Mouse (Mus musculus) midbrain, embryonic 11.5 days (tissue): ENCODE measurements around the gene Six6. TPM values are rescaled to one million over a fixed set of nuclear protein-coding genes. Genes with fewer than 3 reads are reported as not detected.

Experiments used
- ATAC-seq: fragments of 200-750 bp; cut with Nextera tagmentation; 2 replicates; pipeline ENCODE4 v1.8.0; 2017; ENCODE audit warnings: moderate TSS enrichment, moderate library complexity; ENCODE audit not compliant: low FRiP score
- DNase-seq: peaks from one replicate; pipeline ENCODE4 v3.0.0; 2015; ENCODE audit warnings: low spot score; ENCODE audit errors: missing footprints
- H3K27ac ChIP-seq: fragments of 300-500 bp; sonication (generic); 2 replicates; pipeline ENCODE4 v1.5.1; 2014; ENCODE audit warnings: low read depth, low read length
- H3K27me3 ChIP-seq: fragments of 300-500 bp; sonication (generic); 2 replicates; pipeline ENCODE4 v1.6.1; 2014; ENCODE audit warnings: mild to moderate bottlenecking, low read length, moderate library complexity, mixed read lengths; ENCODE audit not compliant: control insufficient read depth, insufficient read depth
- H3K36me3 ChIP-seq: fragments of 300-500 bp; sonication (generic); 2 replicates; pipeline ENCODE4 v1.6.1; 2014; ENCODE audit warnings: mild to moderate bottlenecking, low read length, moderate library complexity, mixed read lengths; ENCODE audit not compliant: control insufficient read depth, insufficient read depth
- H3K4me1 ChIP-seq: fragments of 300-500 bp; sonication (generic); 2 replicates; pipeline ENCODE4 v1.6.1; 2014; ENCODE audit warnings: low read length; ENCODE audit not compliant: control insufficient read depth, insufficient read depth
- H3K4me2 ChIP-seq: fragments of 300-500 bp; sonication (generic); 2 replicates; pipeline ENCODE4 v1.6.1; 2014; ENCODE audit warnings: mild to moderate bottlenecking, moderate library complexity
- H3K4me3 ChIP-seq: fragments of 300-500 bp; sonication (generic); 2 replicates; pipeline ENCODE4 v1.5.1; 2014; ENCODE audit warnings: low read depth, low read length
- H3K9ac ChIP-seq: fragments of 300-500 bp; sonication (generic); 2 replicates; pipeline ENCODE4 v1.6.1; 2014; ENCODE audit warnings: low read length
- H3K9me3 ChIP-seq: fragments of 300-500 bp; sonication (generic); 2 replicates; pipeline ENCODE4 v1.6.1; 2016; ENCODE audit warnings: low read length; ENCODE audit not compliant: control insufficient read depth
- WGBS: fragments of 180-500 bp; shearing (Covaris S2); extraction: QIAGEN DNeasy Blood & Tissue Kit; methylation state at CpG from one replicate; pipeline ENCODE4 v1.1.7; 2014; 5-methylcytosine and 5-hydroxymethylcytosine counted together
- polyA plus RNA-seq: library from polyadenylated mRNA; unstranded; fragments of >200 nt; fragmentation: Nextera tagmentation; extraction: Ambion mirVana; gene quantifications from 2 replicates; pipeline ENCODE4 v1.2.1, GENCODE M21; 2014

The Six6 gene
- polyA plus RNA-seq, 1 experiment from 2014 or later = 0.03 TPM

DNA sequence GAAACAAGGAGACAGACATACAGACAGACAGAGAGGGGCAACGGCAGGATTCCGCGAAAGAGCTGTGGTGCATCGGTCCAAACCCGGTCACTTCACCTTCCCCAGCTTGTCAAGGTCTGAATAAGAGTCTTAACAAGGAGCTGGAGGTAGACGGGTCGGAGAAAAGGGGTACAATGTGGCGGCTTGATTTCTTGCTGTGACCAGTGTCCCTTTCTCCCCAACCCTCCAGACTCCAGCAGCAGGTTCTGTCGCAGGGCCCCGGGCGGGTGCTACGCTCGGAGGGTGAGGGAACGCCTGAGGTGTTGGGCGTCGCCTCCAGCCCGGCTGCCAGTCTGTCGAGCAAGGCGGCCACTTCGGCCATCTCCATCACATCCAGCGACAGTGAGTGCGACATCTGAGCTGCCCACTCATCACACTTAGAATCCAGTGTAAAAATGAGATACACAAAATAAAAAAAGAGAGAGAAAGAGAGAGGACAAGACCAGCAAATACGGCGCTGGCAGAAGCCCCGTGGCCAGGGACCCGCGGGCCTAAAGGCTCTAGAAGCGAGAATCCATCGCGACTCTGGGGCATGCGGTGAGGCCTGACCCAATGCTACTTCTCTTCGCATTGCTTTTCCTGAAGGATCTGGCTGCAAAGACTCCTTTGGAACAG lies 1.8 kb downstream of the Six6 start:
- no peaks in the 10 kb centered on the region for H3K9me3 ChIP-seq
- H3K4me1 ChIP-seq = peaks cover 19% of the 10 kb centered on the region

DNA sequence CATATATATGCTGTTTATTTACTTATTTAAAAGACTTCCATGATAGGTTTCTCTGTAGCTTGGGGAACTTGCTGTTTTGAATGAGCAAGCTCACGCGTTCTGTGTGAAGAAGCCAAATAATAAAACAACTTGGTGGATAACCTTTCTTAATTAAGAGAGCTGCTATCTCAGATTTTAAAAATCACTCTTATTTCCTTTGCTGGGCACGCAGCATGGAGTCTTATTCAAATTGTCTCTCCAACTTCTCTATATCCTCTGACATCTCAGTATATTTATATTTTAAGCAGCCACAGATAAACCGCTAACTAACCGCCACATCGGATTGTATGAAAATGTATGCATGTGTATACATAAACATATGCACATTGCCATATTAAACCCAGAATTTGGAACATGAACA lies 2.5 kb downstream of the Six6 start:
- H3K4me3 ChIP-seq = no peak overlapping the region
- no peak overlapping the region for H3K4me2 ChIP-seq
- ATAC-seq (no peak), DNase-seq (peak; percentile 95)
- no peak overlapping the region for H3K9ac ChIP-seq
- WGBS = 13% methylated on average over 6 of the region's 6 CpGs
- no peaks in the 10 kb centered on the region for H3K36me3 ChIP-seq
- H3K27ac ChIP-seq = no peak overlapping the region
- peaks cover 19% of the 10 kb centered on the region for H3K4me1 ChIP-seq
- H3K9me3 ChIP-seq = no peaks in the 10 kb centered on the region
- peaks cover 90% of the 10 kb centered on the region for H3K27me3 ChIP-seq

More for the DNA sequence above, 1.8 kb downstream of the Six6 start:
- Histone ChIP-seq H3K36me3 (no peaks in the 10 kb centered on the region), H3K27me3 (peaks cover 90% of the 10 kb centered on the region), H3K27ac (no peak overlapping the region), H3K9ac (no peak overlapping the region), H3K4me2 (no peak overlapping the region), H3K4me3 (no peak overlapping the region)
- ATAC-seq (no peak), DNase-seq (no peak)
- under 1% methylated on average over 32 of the region's 32 CpGs for WGBS

DNA sequence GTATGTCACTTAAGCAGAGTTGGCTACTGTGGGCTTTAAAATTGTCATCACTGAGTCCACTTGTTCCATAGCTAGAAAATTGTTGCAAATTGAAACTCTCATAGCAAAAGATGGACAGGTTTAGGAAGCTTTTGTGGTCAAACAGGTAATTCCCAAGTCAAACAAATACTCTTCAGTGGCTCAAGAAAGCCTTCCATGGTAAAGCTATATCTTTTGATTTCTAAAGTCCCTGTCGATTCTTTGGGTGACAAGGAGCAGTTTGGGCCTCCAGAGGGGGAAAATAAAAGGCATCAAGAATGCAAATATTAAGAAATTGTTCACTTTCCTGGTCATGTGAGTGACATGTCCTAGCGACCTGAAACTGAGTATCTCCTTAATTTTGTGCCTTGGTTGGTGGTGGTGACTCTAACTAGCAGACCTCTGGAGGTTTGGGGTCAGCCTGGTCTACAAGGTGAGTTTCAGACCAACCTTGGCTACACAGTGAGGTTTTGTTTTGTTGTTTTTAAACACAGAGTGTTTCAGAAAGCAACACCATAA lies 4.0 kb downstream of the Six6 start:
- WGBS = 9% methylated on average over 2 of the region's 2 CpGs
- Histone ChIP-seq H3K27me3 (peaks cover 90% of the 10 kb centered on the region), H3K36me3 (no peaks in the 10 kb centered on the region), H3K9me3 (no peaks in the 10 kb centered on the region), H3K4me2 (no peak overlapping the region), H3K27ac (no peak overlapping the region), H3K4me1 (peaks cover 19% of the 10 kb centered on the region), H3K4me3 (no peak overlapping the region), H3K9ac (no peak overlapping the region)
- ATAC-seq (no peak), DNase-seq (peak; percentile 92)

DNA sequence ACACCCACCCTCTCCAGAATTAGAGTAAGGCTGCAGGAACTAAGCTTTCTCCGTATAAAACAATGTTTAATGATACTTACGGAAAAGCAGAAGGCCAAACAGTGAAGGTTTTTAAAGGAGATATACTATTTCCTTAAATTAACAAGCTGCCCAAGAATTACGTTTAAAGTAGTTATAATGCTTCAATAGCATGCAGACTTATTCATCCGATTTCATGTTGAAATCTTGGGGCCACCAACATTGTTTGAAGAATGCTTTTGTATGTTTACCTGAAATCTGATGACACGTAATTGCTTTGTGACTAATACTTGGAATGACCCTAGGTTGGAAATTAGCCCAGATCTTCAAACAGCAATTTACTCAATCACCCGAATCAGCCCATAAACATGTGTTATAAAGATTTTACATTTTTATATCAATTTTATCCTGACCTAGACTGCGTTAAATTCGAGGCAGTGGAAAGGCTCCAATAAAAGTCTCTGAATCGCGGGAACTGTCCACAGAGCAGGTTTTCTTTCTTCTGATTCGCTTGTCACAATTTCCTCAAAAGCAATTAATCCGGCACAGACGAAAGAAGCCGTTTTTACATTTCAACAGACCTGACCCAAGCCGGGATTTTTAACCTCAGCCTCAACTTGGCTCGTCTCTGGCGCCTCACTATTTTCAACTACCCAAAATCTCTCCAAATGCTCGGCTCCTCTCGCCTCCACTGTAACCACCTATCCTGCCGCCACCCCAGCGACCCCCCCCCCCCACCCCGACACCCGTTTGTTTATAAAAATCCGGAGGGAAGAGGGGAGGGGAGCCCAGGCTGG lies 4.9 kb downstream of the Six6 start:
- Histone ChIP-seq H3K27ac (no peak overlapping the region), H3K36me3 (no peaks in the 10 kb centered on the region), H3K4me1 (peaks cover 18% of the 10 kb centered on the region), H3K27me3 (peaks cover 89% of the 10 kb centered on the region), H3K4me3 (peak overlapping the region; percentile 33), H3K9me3 (no peaks in the 10 kb centered on the region), H3K9ac (peak overlapping the region; percentile 20; the same call in 1 of the 2 replicates), H3K4me2 (peak overlapping the region; percentile 50)
- ATAC-seq (peak; percentile 45), DNase-seq (peak; percentile 92)
- under 1% methylated on average over 24 of the region's 24 CpGs for WGBS

- Histone ChIP-seq H3K9ac (peak overlapping the region; percentile 20; the same call in 1 of the 2 replicates), H3K4me3 (peak overlapping the region; percentile 33), H3K4me2 (peak overlapping the region; percentile 50), H3K36me3 (no peaks in the 10 kb centered on the region), H3K27ac (no peak overlapping the region), H3K9me3 (no peaks in the 10 kb centered on the region), H3K27me3 (peaks cover 89% of the 10 kb centered on the region), H3K4me1 (peaks cover 12% of the 10 kb centered on the region)
- DNase-seq (peak; percentile 97), ATAC-seq (peak; percentile 93)
- under 1% methylated on average over 75 of the region's 89 CpGs for WGBS
Observed at GRCm38 (mm10) chr12:72945301-72946063, 5.8 kb downstream of the Six6 start.

GRCm38 (mm10) chr12:72946064-72946395 lies 6.3 kb downstream of the Six6 start:
- H3K4me1 ChIP-seq = peaks cover 12% of the 10 kb centered on the region
- DNase-seq = peak; percentile 95
- peaks cover 89% of the 10 kb centered on the region for H3K27me3 ChIP-seq
- H3K9ac ChIP-seq = no peak overlapping the region
- WGBS = under 1% methylated on average over 8 of the region's 8 CpGs
- no peaks in the 10 kb centered on the region for H3K36me3 ChIP-seq
- no peak overlapping the region for H3K27ac ChIP-seq
- peak overlapping the region; percentile 33 for H3K4me3 ChIP-seq
- ATAC-seq = no peak; the same call in 1 of the 2 replicates
- no peaks in the 10 kb centered on the region for H3K9me3 ChIP-seq
- H3K4me2 ChIP-seq = peak overlapping the region; percentile 50

- H3K9ac ChIP-seq = no peak overlapping the region
- H3K9me3 ChIP-seq = no peaks in the 10 kb centered on the region
- peaks cover 88% of the 10 kb centered on the region for H3K27me3 ChIP-seq
- no peak overlapping the region for H3K4me2 ChIP-seq
- ATAC-seq (no peak), DNase-seq (peak; percentile 91)
- H3K36me3 ChIP-seq = no peaks in the 10 kb centered on the region
- no peak overlapping the region for H3K27ac ChIP-seq
- H3K4me1 ChIP-seq = peaks cover 12% of the 10 kb centered on the region
- no peak overlapping the region for H3K4me3 ChIP-seq
Observed at GRCm38 (mm10) chr12:72946805-72947204, 7.1 kb downstream of the Six6 start.

- H3K36me3 ChIP-seq = no peaks in the 10 kb centered on the region
- no peak for ATAC-seq
- no peak for DNase-seq
- no peak overlapping the region for H3K4me3 ChIP-seq
- H3K4me2 ChIP-seq = no peak overlapping the region
- peaks cover 12% of the 10 kb centered on the region for H3K4me1 ChIP-seq
- H3K9ac ChIP-seq = no peak overlapping the region
- no peaks in the 10 kb centered on the region for H3K9me3 ChIP-seq
- no peak overlapping the region for H3K27ac ChIP-seq
- WGBS = 6% methylated on average over 2 of the region's 2 CpGs
- peaks cover 86% of the 10 kb centered on the region for H3K27me3 ChIP-seq
Observed at GRCm38 (mm10) chr12:72947335-72947734, 7.6 kb downstream of the Six6 start.
